Mouse (Mus musculus) heart, postnatal 0 days (tissue): ENCODE measurements around the gene Zcchc4.

Source experiments
- CTCF ChIP-seq: IDR thresholded peaks from 2 replicates; pipeline ENCODE4 v1.5.1; 2016; ENCODE audit warnings: antibody characterized with exemption, control low read depth, low read depth
- EP300 ChIP-seq: IDR thresholded peaks from 2 replicates; pipeline ENCODE4 v1.6.1; 2016; ENCODE audit warnings: antibody characterized with exemption, low read depth

DNA sequence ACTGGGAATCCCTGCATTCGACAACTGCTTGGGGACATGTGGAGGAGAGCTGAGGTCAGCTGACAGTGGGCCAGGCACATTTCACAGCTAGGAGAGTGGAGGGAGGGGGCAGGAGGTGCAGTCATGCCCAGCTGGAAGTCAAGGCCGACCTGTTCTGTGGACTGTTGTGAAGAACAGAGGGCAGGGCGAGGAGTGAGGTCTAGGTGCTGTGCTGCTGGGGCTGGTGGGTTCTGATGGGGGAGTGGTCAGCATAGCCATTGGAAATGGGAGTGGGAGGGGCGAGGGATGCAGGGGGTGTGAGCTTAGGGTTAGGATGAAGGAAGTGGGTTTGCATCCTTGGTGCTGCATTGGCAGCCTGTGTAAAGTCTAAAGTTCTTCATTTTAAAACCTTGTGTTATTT is 30.6 kb downstream of the Zcchc4 start:
- TF ChIP-seq EP300 (no peak), CTCF (no peak)
